Comparison of ENCODE assay signal across 28 mouse cellular contexts in the genomic region with DNA sequence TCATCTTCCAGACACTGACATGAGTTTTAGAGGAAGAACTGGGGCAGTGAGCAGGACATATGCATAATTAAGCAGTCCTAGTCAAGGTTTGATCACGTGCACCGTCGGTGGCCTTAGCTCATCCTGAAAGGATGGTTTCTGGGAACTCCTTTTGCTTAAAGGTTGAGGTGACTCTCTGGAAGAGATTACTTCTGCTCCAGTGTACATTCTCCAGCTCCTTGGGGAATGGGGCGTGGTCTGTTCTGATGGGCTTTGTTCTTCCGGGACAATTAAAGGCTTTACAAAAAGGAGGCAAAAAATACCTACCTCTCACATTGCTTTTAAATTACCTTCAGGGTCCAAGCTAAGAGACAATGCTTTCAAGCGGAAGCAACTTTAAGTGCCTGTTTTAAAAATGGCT. TPM values are rescaled to one million over a fixed set of nuclear protein-coding genes. Genes with fewer than 3 reads are reported as not detected.
DNase-seq lines count a peak whose midpoint lies in the region; ATAC-seq and TF ChIP-seq lines count a peak whose summit lies in the region.
"Had no signal": no experiment of that assay in that cellular context is flagged by ENCODE, and none has a peak within 500 bp of the region (broad histone marks: within the 10 kb centered on the region; RNA-seq: fewer than 3 reads in every experiment).

No protein-coding gene starts in this region.

- peak; percentile 80 for DNase-seq in ES-E14 (ENCODE audit: low read depth, low spot score)
- no peak for DNase-seq in heart, postnatal 14 days
- DNase-seq in heart, postnatal 25 days (ENCODE audit: low spot score), result no peak
- DNase-seq: adrenal gland, adult 2 months; adrenal gland, postnatal 14 days; cerebellum, adult 11 months; cerebellum, adult 2 months; cerebellum, adult 9-11 months; cerebellum, postnatal 25 days; forebrain, postnatal 0 days; gastrocnemius, adult 2 months; gastrocnemius, postnatal 14 days; heart, adult 2 months; heart, postnatal 4 days; kidney, adult 2 months had no signal

- no peaks in the 10 kb centered on the region for H3K9me3 ChIP-seq in intestine, postnatal 0 days (ENCODE audit: control insufficient read depth)
- no peaks in the 10 kb centered on the region for H3K9me3 ChIP-seq in intestine, embryonic 16.5 days (ENCODE audit: control insufficient read depth, low read length)
- no peaks in the 10 kb centered on the region for H3K9me3 ChIP-seq in ES-Bruce4 (replicated peaks; ENCODE audit: control insufficient read depth, insufficient read depth, low read length, poor library complexity, severe bottlenecking)
- H3K9me3 ChIP-seq in ES-E14 (ENCODE audit: control insufficient read depth, insufficient read depth, low read depth, low read length), result no peaks in the 10 kb centered on the region
- H3K9me3 ChIP-seq: embryonic facial prominence, embryonic 12.5 days; embryonic facial prominence, embryonic 15.5 days; heart, embryonic 10.5 days; heart, embryonic 13.5 days; hindbrain, embryonic 12.5 days; intestine, embryonic 15.5 days had no signal

- 82% methylated on average over 6 of the region's 6 CpGs for WGBS in intestine, postnatal 0 days
- WGBS in intestine, embryonic 16.5 days, result 76% methylated on average over 6 of the region's 6 CpGs
- 59% methylated on average over 6 of the region's 6 CpGs for WGBS in small intestine, adult 2 months

- H3K4me3 ChIP-seq in intestine, postnatal 0 days (ENCODE audit: low read depth, low read length), result no peak overlapping the region
- H3K4me3 ChIP-seq in intestine, embryonic 16.5 days (ENCODE audit: low read length), result no peak overlapping the region
- H3K4me3 ChIP-seq in ES-Bruce4 (ENCODE audit: low read depth, low read length), result no peak overlapping the region
- peak overlapping the region; percentile 11 to 40; a peak in 3 of 4 replicates for H3K4me3 ChIP-seq in ES-E14 (ENCODE audit: insufficient read depth in 1 of 2, low read depth in 1 of 2, low read length in 2 of 2, poor library complexity in 1 of 2, severe bottlenecking in 1 of 2)
- H3K4me3 ChIP-seq in small intestine, adult 2 months (ENCODE audit: low read depth, low read length), result no peak overlapping the region
- H3K4me3 ChIP-seq: embryonic facial prominence, embryonic 12.5 days; embryonic facial prominence, embryonic 15.5 days; gastrocnemius, adult 2 months; heart, adult 2 months; heart, embryonic 10.5 days; heart, embryonic 13.5 days; hindbrain, embryonic 12.5 days; intestine, embryonic 15.5 days had no signal

- H3K36me3 ChIP-seq in intestine, postnatal 0 days (ENCODE audit: control insufficient read depth, insufficient read depth), result no peaks in the 10 kb centered on the region
- no peaks in the 10 kb centered on the region for H3K36me3 ChIP-seq in intestine, embryonic 16.5 days (ENCODE audit: control insufficient read depth, insufficient read depth, low read length)
- H3K36me3 ChIP-seq in ES-Bruce4 (ENCODE audit: control insufficient read depth, insufficient read depth, low read length, poor library complexity, severe bottlenecking) (no peaks in the 10 kb centered on the region), ES-E14 (ENCODE audit: control insufficient read depth, insufficient read depth, low read length, poor library complexity, severe bottlenecking) (no peaks in the 10 kb centered on the region)
- no peaks in the 10 kb centered on the region for H3K36me3 ChIP-seq in small intestine, adult 2 months (ENCODE audit: control insufficient read depth, insufficient read depth, low read length)
- H3K36me3 ChIP-seq: embryonic facial prominence, embryonic 12.5 days; embryonic facial prominence, embryonic 15.5 days; heart, embryonic 10.5 days; heart, embryonic 13.5 days; hindbrain, embryonic 12.5 days; intestine, embryonic 15.5 days had no signal

- peaks cover 7% of the 10 kb centered on the region for H3K4me1 ChIP-seq in intestine, postnatal 0 days (replicated peaks; ENCODE audit: control insufficient read depth, insufficient read depth, low read length)
- H3K4me1 ChIP-seq in intestine, embryonic 16.5 days (ENCODE audit: control insufficient read depth, insufficient read depth, low read length), result peaks cover 9% of the 10 kb centered on the region
- H3K4me1 ChIP-seq in ES-Bruce4 (ENCODE audit: control insufficient read depth, insufficient read depth, low read length), result peaks cover 5% of the 10 kb centered on the region
- peaks cover 9 to 17% of the 10 kb centered on the region in 2 experiments for H3K4me1 ChIP-seq in ES-E14 (ENCODE audit: control insufficient read depth in 2 of 2, insufficient read depth in 2 of 2, low read length in 2 of 2, poor library complexity in 1 of 2)
- H3K4me1 ChIP-seq in small intestine, adult 2 months (ENCODE audit: control insufficient read depth, insufficient read depth, insufficient read length, low read length), result peaks cover 17% of the 10 kb centered on the region; the same call in 1 of the 2 replicates
- H3K4me1 ChIP-seq: embryonic facial prominence, embryonic 12.5 days; embryonic facial prominence, embryonic 15.5 days; heart, embryonic 10.5 days; heart, embryonic 13.5 days had no signal

- H3K4me2 ChIP-seq in intestine, postnatal 0 days (replicated peaks; ENCODE audit: low read depth), result no peak overlapping the region
- H3K4me2 ChIP-seq in intestine, embryonic 16.5 days (ENCODE audit: low read depth, low read length), result no peak overlapping the region
- H3K4me2 ChIP-seq: embryonic facial prominence, embryonic 12.5 days; embryonic facial prominence, embryonic 15.5 days; heart, embryonic 13.5 days; hindbrain, embryonic 12.5 days; intestine, embryonic 15.5 days had no signal

- no peak overlapping the region for H3K9ac ChIP-seq in intestine, postnatal 0 days (ENCODE audit: low read depth, low read length)
- no peak overlapping the region for H3K9ac ChIP-seq in intestine, embryonic 16.5 days (ENCODE audit: low read depth, low read length)
- no peak overlapping the region for H3K9ac ChIP-seq in ES-Bruce4 (ENCODE audit: low read depth, poor library complexity, severe bottlenecking)
- H3K9ac ChIP-seq in ES-E14 (ENCODE audit: insufficient read depth, low read depth, low read length, poor library complexity, severe bottlenecking), result no peak overlapping the region
- H3K9ac ChIP-seq: embryonic facial prominence, embryonic 12.5 days; embryonic facial prominence, embryonic 15.5 days; forebrain, postnatal 0 days; heart, embryonic 13.5 days; hindbrain, embryonic 12.5 days; intestine, embryonic 15.5 days had no signal

- no peaks in the 10 kb centered on the region for H3K27me3 ChIP-seq in intestine, postnatal 0 days (replicated peaks; ENCODE audit: control insufficient read depth, insufficient read depth, low read length)
- no peaks in the 10 kb centered on the region for H3K27me3 ChIP-seq in intestine, embryonic 16.5 days (replicated peaks; ENCODE audit: control insufficient read depth, insufficient read depth, low read length)
- no peaks in the 10 kb centered on the region for H3K27me3 ChIP-seq in ES-Bruce4 (ENCODE audit: control insufficient read depth, insufficient read depth, low read length, poor library complexity, severe bottlenecking)
- no peaks in the 10 kb centered on the region for H3K27me3 ChIP-seq in small intestine, adult 2 months (ENCODE audit: control insufficient read depth, insufficient read depth, low read length)
- H3K27me3 ChIP-seq: embryonic facial prominence, embryonic 12.5 days; embryonic facial prominence, embryonic 15.5 days; heart, embryonic 13.5 days; hindbrain, embryonic 12.5 days; intestine, embryonic 15.5 days had no signal

- TF ChIP-seq POLR2A in ES-Bruce4 (IDR thresholded peaks at IDR 0.05; ENCODE audit: insufficient read depth, low read length), result no peak
- no peak for TF ChIP-seq POLR2A in small intestine, adult 2 months (IDR thresholded peaks at IDR 0.05; ENCODE audit: low read depth, low read length)

- no peak for TF ChIP-seq EP300 in ES-Bruce4 (IDR thresholded peaks at IDR 0.05; ENCODE audit: insufficient read depth, low read depth, low read length)

- in situ Hi-C loops in ES-E14 (cut with MboI; ENCODE audit: low sequenced_read_pairs in 2 of 2, unreplicated experiment in 2 of 2), result no loop called here

- TF ChIP-seq CTCF in intestine, postnatal 0 days (IDR thresholded peaks at IDR 0.05; ENCODE audit: low read depth), result no peak
- TF ChIP-seq CTCF in ES-Bruce4 (IDR thresholded peaks at IDR 0.05; ENCODE audit: low read depth, low read length), result no peak
- TF ChIP-seq CTCF in small intestine, adult 2 months (IDR thresholded peaks at IDR 0.05; ENCODE audit: extremely low read depth, insufficient read length, insufficient replicate concordance, low read depth, low read length), result no peak

- ATAC-seq in intestine, postnatal 0 days, result no peak
- ATAC-seq in intestine, embryonic 16.5 days, result no peak
- ATAC-seq: CD4-positive, CD25-positive, alpha-beta regulatory T cell, adult 4 months; forebrain, embryonic 14.5 days; forebrain, postnatal 0 days; hindbrain, embryonic 16.5 days had no signal

- H3K27ac ChIP-seq in intestine, postnatal 0 days (ENCODE audit: low read depth, low read length), result peak overlapping the region; percentile 66
- H3K27ac ChIP-seq in intestine, embryonic 16.5 days (ENCODE audit: low read length), result no peak overlapping the region
- H3K27ac ChIP-seq in ES-Bruce4 (ENCODE audit: insufficient read depth, low read length), result peak overlapping the region; percentile 70
- peak overlapping the region; percentile 76; the same call in 1 of the 2 replicates for H3K27ac ChIP-seq in ES-E14 (ENCODE audit: insufficient read depth, low read depth, low read length, poor library complexity, severe bottlenecking)
- peak overlapping the region; percentile 25; the same call in 1 of the 2 replicates for H3K27ac ChIP-seq in small intestine, adult 2 months (ENCODE audit: insufficient read depth, low read depth, low read length)
- H3K27ac ChIP-seq: embryonic facial prominence, embryonic 12.5 days; embryonic facial prominence, embryonic 15.5 days; gastrocnemius, adult 2 months; heart, adult 2 months; heart, embryonic 10.5 days; heart, embryonic 13.5 days; hindbrain, embryonic 12.5 days; intestine, embryonic 15.5 days had no signal

- intact Hi-C loops in heart, postnatal 14 days (cut with DNase I), result no loop called here
- intact Hi-C loops in heart, postnatal 25 days (cut with DNase I), result no loop called here

TF ChIP-seq in ES-E14, 5 proteins besides CTCF, POLR2A, EP300 and RAD21 (continues in another document):
- TF ChIP-seq ZC3H11A (IDR thresholded peaks at IDR 0.05; ENCODE audit: borderline replicate concordance, low read depth, low read length) (no peak), CHD2 (IDR thresholded peaks at IDR 0.05; ENCODE audit: low read depth, low read length) (no peak), HCFC1 (IDR thresholded peaks at IDR 0.05; ENCODE audit: borderline replicate concordance, insufficient read depth, low read length) (no peak), MAFK (IDR thresholded peaks at IDR 0.05; ENCODE audit: insufficient read depth, low read depth, low read length) (no peak)

RNA-seq across cellular contexts. Expression of gene Ireb2, which starts 7.5 kb away (rescaled TPM):
- polyA plus RNA-seq in intestine, postnatal 0 days (2015; fragmentation: Nextera tagmentation; extraction: Ambion mirVana), result 17.7 and 19.6 TPM in 2 replicates
- 21.0 and 23.1 TPM in 2 replicates for polyA plus RNA-seq in intestine, embryonic 16.5 days (2015; fragmentation: Nextera tagmentation; extraction: Ambion mirVana)
- polyA plus RNA-seq in ES-Bruce4 (2011; ENCODE audit: insufficient read depth, insufficient read length, low read depth, missing spikeins), result 114 and 126 TPM in 2 replicates
- total RNA-seq in ES-E14 (2012; rRNA removed), result 40.3 and 51.0 TPM in 2 replicates
- polyA plus RNA-seq in small intestine, adult 2 months (2012; rRNA removed), result 0.88 and 1.6 TPM in 2 replicates
- 10 to 100 TPM; 40.1 to 40.9 TPM for total RNA-seq in heart, postnatal 14 days (2021)
- total RNA-seq in heart, postnatal 25 days (2021), result 10 to 100 TPM; 30.2 to 33.1 TPM

Comparison
In these comparisons a context has a peak if more than half of its experiments do, and no peak if none do; other contexts are left out.
1. H3K4me3 ChIP-seq: peak in ES-E14 (2 of 2); none in intestine, postnatal 0 days (single experiment), intestine, embryonic 16.5 days (single experiment), ES-Bruce4 (single experiment) and small intestine, adult 2 months (single experiment).